Mouse (Mus musculus) gastrocnemius, adult 18-20 months (tissue): ENCODE results near the gene Zmat3. TPM values are rescaled to one million over a fixed set of nuclear protein-coding genes. Genes with fewer than 3 reads are reported as not detected.

Source experiments
- DNase-seq: peaks from one replicate; pipeline ENCODE4 v3.0.0; 2021; ENCODE audit warnings: low spot score
- total RNA-seq, 2 experiments: library from RNA; stranded (reverse); gene quantifications; 2 replicates each; pipeline ENCODE4 v1.2.3; 2021

Zmat3 gene
- total RNA-seq, 2 experiments from 2014 or later = 7.4 to 7.8 TPM

DNA sequence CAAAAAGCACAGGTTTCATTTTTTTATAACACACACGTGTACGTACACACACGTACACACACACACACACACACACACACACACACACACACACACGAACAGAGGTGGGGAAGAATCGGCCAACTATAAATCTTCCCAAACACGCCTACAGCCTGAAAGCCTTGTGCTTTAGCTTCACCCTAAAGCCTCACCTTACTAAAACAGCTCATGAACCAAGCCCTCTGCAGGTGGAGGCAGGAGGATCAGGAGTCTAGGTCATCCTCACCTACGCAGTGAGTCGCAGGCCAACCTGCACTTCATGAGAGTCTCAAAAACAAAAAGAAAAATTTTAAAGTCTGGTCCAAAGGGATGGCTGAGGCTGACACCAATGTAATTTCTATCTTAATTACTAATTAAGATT is 6.7 kb upstream of the Zmat3 start:
- DNase-seq = no peak

DNA sequence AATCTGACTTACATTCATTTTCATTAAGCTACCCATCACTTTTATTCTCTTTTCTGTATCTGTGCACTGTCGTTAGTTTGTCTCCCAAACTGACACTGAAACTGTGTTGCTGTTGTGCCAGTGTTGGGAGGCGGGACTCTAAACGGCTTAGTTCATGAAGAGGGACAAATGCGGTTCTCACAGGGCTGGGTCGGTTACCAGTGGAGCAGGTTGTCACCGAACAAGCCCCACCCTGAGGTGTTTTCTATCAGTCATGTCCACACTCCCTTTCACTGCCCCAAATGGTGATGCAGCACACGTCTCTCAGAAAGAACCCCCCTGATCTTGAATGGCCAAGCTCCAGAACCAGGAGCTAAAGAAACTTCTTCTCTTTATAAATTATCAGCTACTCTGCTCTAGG is 6.1 kb upstream of the Zmat3 start:
- no peak for DNase-seq

DNA sequence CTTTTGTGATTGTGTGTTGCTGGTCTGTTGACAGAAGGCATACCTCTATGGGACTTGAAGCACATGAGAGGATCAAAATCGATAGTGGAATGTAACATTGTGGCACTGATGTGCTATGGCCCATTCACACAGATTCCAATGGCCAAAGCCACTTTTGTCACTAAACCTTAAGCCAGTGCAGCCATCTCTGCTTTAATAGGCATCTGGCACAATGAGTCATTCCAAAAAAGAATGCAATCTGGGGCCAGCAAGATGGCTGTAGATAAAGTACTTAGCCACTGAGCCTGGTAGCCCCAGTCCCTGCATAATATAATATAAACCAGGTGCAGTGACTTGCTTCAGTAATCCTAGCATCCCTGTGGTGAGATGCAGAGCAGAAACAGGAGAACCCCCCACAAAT is 1.7 kb upstream of the Zmat3 start:
- no peak for DNase-seq

DNA sequence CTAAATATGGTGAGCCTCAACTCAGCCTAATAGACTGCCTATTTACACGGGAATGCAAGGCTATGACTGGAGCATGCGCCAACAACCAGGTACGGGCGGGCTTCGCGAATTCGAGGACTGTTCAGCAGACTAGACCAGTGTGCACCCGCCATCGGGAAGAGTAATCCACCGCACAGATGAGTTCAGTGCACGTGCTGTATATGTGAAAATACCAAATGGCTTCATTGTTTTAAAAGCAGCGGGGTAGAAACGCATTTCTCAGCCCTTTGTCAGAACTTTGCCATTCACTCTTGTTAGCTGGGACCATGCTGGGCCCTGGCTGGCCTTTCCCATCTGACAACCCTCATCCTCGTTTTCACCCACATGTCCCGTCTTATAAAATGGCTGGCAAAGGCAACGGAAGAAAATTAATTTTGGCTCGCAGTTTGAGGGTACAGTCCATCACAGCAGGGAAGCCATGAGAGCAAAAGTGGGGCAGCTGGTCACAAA is 476 bp upstream of the Zmat3 start:
- DNase-seq = no peak

DNA sequence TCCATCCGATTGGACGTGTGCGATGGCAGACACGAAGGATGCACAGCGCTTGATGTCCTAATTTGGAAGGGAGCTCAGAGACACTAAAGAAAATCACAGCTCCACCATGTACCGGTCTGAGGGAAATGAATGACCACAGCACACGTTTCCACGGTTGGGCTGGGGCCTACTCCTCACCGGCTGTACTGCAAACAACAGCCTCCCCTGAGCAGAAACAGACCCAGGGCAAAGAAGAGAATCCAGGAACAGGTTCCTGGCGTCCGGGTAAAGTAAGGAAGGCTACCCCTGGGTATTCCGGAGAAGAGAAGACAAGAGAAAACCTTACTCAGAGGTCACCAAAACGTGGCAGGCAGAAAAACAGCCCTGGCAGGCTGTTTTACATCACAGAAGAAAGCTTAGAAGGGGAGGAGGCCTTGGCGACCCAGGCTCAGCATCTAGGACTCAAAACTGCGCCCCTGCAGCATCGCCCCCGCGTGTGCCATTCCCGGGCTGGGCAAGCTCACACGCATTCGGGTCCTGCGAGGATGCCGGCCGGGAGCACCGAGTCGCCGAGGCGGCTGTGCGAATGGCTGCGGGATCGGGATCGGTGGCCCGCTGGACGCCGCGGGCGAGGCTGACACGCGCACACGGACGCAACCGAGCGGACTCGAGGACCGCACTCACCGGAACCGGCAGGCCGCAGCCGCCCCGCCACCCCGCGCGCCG is 821 bp downstream of the Zmat3 start:
- peak; percentile 2 for DNase-seq

DNA sequence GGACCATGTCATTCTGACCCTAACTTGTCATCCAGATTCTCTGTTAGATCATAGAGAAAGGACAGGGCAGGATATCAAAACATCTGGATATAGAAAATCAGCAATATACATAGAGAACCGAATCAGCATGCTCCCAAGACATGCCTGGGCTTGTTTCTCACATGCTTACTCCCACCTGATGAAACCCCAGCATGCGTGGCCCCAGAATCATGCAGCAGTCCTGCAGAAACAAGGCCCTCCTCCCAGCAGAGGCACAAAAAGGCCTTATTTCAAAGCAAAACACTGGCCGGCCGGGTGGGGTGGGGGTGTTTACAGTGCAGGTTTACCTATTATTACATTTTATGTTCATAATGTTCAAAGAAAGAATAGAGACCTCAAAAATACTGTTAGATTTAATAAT is 1.6 kb downstream of the Zmat3 start:
- no peak for DNase-seq

DNA sequence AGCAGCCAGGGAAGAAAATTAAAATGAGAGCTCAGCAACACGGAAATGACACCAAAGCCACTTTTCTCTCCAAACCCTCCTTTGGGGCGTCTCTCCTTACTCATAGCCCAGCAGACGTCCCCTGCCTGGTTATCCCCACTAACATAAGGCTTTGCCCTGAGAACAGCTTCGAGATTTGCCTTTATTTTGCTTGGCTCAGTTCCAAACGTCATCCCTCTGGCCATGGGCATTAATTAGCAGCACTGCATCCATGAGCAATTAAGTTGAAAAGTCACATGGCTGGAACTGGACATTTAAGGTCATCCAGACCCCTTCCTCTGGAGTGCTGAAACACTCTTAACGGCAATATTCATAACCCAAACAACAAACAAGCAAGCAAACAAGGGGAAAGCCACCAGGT is 4.6 kb downstream of the Zmat3 start:
- no peak for DNase-seq

DNA sequence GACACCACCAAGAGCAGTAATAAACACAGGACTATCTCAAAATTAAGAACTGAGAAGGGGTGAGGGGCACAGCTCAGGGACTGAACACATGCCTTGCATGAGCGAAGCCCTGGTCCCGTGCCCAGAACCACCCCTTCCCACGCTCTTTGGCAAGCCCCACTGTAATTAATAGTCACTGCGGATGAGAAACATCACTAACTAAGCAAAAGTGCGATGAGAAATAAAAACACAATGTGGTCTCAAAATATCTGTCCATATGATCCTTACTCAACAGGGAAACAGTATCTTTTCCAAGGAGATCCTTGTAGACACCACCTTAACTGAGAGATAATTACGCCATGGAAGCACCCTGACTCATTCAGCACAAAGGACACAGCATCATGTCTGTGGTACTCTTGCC is 17.9 kb downstream of the Zmat3 start:
- no peak for DNase-seq

DNA sequence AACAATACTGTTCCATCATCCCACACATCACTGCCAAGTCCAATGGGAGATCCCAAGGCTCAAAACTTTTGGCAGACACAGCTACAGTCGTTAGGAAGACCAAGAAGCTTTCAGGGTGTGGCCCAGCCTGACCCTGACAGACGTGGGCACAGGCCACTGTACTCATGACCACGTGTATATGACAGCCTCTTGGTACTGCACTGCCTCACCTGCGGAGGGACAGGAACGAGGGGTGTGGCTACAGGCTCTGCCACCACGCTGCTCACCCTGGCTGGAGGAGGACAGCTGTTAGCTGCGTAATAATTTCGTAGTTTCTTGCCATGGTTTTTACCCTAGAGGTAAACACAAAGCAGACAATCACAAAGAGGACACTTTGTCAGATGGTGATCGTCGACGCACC is 20.6 kb downstream of the Zmat3 start:
- no peak for DNase-seq

DNA sequence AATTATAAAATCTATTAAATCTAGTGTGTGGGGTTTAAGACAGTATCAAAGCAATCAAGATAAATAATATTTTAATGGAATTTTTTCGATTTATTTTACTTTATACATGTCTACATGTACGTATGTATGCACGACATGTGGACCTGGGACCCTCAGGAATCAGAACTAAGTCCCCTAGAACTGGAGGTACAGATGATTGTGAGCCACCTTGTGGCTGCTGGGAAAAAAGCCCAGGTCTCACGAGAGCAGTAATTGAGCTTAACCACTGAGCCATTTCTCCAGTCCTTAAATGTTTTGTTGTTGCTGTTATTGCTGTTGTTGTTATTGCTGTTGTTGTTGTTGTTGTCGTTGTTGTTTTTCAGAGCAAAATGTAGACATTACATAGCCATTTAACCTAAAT is 21.0 kb downstream of the Zmat3 start:
- no peak for DNase-seq

DNA sequence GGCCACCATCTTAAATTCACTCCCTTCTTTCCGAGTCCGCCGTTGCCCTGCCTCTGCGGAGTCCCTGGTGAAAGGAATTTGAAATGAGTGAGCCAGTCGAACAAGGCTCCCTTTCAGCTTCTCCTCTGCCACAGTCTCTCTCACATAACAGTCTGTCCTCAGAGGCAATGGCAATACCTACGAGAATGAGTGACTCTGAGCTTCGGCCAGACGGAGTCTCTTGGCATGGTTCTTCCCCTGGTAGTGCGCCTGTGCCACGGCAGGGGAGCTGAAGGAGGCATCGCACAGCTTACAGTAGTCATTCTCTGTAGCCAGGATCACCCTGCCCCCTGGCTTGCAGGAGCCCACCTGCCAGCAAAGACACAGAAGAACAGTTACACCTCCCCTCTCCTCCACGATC is 22.4 kb downstream of the Zmat3 start:
- no peak for DNase-seq

DNA sequence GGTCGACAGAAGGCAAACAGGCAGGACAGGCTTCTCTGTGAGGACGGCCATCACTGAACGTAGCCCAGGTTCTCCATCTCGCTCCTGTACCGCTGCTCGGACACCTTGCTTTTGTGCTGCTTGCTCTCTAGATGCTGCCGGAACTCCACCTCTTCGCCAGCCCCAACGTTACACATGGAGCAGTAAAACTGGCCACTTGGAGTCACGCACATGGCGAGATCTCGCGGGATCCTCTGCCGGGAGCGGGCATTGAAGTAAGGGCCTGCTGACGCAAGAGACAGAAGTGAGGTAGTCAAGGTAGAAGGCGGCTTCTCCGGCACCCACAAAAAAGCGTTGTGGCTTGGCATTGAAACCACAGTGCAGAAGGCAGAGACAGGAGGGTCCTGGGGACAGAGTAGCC is 24.4 kb downstream of the Zmat3 start:
- DNase-seq = no peak

DNA sequence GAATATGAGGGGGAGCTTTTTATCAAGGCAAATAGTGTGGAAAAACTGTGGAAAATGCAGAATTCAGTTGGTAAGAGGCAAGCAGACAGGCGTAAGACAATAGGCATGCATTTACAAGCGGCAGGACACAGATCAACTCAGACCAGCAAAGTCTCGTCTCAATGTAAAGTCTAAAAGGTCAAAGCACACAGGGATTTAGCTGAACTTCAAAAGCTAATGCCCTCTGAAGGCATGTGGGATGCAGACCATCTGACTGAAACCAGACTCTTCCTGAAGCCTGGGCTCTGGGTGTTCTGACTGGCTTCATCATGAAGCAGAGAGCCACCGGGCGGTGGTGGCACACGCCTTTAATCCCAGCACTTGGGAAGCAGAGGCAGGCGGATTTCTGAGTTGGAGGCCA is 27.6 kb downstream of the Zmat3 start:
- no peak for DNase-seq

DNA sequence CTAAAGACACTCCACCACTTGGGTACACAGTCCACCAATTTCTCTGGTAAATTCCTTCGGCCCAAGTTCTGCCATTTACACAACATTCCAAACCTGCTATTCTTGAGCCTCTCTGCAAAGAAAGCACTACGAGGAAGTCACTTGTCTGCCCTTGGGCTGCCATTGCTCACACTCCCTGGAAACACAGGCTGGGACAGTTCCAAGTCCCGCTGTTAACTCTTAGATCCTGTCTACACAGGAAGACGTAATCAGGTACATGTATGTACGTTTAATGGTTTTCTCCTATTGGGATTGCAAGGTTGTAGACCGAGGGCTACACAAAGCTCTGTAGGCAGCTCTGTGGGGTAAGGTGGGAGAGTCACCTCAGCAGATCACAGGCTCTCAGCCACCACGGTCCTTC is 28.0 kb downstream of the Zmat3 start:
- DNase-seq = no peak

DNA sequence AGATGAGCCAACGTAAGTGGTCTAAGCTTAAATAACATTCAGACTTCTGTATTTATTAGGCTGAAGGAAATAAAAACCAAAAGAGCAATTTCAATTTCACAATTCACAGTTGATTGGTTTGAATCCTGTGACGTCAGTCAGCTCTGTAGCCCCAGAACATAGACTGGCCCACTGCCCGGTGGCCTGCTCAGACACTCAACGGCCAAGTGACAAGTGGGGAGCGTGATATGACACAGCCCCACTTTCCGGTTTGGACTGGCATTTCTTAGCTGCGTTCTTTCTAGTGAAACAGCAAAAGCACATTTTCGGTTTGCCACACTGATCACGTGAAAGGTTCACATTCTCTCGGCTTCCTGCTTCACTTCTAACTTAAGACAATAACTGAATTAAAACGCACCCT is 30.9 kb downstream of the Zmat3 start:
- DNase-seq = no peak

DNA sequence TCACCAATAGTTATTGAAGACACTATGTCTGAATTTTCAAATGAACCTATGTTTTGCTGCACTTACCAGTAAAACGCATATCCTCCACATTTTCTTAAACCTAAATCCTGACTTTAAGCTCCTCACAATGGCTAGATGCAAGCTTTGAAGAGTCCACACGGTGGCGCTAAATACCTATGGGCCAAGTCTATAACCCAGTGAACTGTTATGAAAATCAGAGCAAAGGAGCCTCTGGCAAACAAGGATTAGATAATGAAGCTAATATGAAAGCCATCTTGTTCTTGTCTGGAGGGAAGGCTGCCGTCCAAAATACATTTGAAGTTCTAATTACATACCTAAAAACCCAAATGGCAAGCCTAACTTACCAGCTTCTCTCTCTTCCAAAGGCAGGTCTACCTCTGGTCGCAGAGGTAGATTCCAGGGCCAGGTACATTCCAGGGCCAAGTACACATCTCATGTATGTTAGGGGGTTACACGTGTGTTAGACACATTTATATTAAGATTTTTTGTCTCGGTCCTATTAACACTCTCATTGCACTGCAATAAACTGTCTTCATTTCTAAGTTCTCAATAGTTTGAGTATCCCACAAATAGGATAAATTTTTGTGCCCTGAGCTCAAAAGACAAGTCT is 32.2 kb downstream of the Zmat3 start:
- DNase-seq = peak; percentile 75

DNA sequence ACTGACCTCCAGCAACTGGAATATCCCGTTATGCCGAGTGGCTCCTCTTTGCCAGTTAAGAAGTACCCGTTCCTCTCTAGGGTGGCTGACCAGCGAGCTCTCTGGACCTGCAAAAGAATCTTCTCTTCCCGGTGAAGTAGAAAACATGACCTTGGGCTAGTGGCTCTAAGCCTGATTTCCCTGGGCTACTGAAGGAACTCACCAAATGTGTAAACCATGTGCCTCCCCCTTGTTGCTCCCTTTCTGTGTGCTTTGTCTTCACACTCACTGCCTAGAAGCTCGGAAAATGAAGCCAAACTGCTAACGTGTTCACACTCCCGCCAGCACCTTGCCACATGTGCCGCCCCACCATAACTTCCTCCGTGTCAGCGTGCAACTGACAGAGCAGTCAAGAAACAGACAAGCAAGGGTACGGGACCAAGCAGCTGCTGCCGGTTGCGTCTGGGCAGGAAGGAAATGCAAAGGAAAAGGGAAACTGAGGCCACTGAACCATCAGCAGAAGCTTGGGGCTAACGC is 47.9 kb downstream of the Zmat3 start:
- DNase-seq = no peak

DNA sequence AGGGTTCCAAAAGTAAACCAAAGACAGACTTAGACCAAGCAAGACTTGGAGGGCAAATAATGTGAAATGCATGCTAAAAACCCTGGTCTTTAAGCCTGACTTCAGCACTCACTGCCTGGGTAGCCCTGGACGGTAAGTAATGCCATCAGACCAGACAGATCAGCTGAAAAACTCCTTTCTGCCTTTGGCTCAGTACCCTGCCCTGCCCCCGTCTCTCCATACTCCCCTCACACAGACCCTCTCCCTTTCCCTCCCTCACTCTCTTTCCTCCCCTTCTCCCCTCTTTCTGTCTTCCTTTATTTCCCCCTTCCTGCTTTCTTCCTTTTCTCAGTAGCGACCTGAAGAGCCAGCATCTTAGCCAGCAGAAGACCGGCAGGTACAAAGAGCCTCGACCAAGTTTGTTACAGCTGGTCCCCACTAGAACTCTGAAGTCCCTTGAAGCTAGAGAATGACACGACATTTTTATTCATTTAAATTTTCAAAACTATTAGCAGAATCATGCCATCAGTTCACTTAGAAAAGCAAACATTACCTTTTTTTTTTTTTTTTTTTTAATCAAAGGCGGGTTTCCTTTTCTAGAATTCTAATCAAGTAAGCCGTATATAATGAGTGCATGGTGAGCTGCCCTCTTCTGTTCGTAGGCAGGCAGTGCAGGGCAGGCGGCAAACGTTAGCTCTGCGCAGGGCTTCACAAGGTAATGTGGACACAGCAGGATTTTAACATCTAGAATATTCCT is 48.5 kb downstream of the Zmat3 start:
- DNase-seq = no peak

DNA sequence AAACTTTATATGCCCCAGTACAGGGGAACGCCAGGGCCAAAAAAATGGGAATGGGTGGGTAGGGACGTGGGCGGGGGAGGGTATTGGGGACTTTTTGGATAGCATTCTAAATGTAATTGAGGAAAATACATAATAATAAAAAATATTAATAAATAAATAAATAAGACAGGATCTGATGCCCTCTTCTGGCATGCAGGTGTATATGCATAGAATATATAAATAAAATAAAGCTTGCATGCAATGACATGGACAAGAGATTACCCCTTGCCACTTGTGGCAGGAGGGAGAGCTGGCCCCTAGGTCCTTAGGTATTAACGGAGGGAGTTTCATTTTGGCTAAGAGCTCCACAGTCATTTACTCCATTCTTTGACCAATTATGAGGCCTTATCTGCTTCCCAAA is 51.1 kb downstream of the Zmat3 start:
- no peak for DNase-seq

DNA sequence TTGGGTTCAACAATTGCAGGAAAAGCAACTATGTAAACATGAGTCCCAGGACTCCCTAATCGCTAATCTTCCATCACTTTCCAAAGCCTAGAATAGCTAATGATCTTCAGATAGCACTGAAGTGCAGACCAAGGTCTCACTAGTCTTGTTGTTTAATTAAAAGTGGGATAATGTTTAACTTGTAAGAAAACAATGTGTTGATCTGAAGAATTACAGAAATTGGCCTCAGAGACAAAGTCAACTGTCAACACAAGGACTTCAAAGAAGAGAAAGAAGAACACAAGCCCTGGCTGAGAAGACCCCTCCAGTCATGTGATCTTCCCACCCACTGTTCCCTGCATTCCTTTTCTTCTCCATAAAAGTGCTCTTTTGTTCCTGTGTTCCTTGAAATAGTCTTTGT is 61.6 kb downstream of the Zmat3 start:
- no peak for DNase-seq

DNA sequence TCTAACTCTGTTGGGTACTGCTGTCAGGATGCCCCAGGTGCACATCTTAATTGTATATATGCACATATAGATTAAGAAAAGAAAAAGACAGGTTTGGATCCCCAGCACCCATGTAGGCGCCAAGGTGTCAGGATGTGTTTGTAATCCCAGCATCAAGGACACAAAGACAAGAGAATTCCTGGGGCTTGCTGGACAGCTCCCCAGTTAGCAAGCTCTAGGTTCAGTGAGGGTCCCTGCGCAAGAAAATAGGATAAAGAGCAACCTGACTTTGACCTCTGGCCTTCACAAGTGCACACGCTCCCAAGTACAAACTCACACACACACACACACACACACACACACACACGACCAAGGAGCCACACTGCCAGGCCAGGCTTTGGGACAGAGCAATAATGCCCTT is 73.8 kb downstream of the Zmat3 start:
- DNase-seq = no peak
